Mouse (Mus musculus) bone marrow macrophage, adult 2 months (primary cell): ENCODE results near the gene Iah1.

Source experiments
- CTCF ChIP-seq: IDR thresholded peaks from 2 replicates; pipeline ENCODE4 v1.5.1; 2012; ENCODE audit warnings: low read depth, mild to moderate bottlenecking, low read length, moderate library complexity
- POLR2A ChIP-seq: IDR thresholded peaks from 2 replicates; pipeline ENCODE4 v1.6.1; 2012; ENCODE audit warnings: mild to moderate bottlenecking, low read depth, low read length, borderline replicate concordance

DNA sequence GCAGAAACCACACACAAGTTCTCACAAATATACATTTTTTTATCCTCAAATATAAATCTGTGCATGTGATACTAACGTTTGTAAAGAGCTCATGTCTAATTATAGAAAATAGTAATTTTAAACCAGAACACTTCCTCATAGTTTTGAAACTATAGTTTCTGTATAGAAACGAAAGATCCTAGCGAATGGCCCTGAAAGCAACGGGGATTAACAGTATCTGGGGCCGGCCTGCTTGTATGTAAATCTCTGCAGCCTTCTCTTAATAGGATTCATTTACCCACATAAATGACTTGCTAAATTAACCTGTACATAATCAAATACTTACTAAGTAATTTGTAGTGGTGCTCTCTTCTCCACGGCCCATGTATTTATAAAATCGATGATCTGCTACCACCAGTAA, 30.8 kb downstream of the Iah1 start:
- no peak for TF ChIP-seq CTCF
- TF ChIP-seq POLR2A: no peak
